Mouse (Mus musculus) neural tube, embryonic 15.5 days (tissue): ENCODE results near the gene Rpap1. TPM values are rescaled to one million over a fixed set of nuclear protein-coding genes. Genes with fewer than 3 reads are reported as not detected.

Experiments
- ATAC-seq: fragments of 200-750 bp; cut with Nextera tagmentation; 2 replicates; pipeline ENCODE4 v1.8.0; 2017; ENCODE audit warnings: mild to moderate bottlenecking, moderate TSS enrichment, moderate library complexity; ENCODE audit not compliant: low FRiP score
- H3K27ac ChIP-seq: fragments of 300-500 bp; sonication (generic); replicated peaks from 2 replicates; pipeline ENCODE4 v1.5.1; 2015; ENCODE audit warnings: mild to moderate bottlenecking, inconsistent platforms
- H3K27me3 ChIP-seq: fragments of 300-500 bp; sonication (generic); replicated peaks from 2 replicates; pipeline ENCODE4 v1.6.1; 2015; ENCODE audit warnings: inconsistent platforms
- H3K36me3 ChIP-seq: fragments of 300-500 bp; sonication (generic); 2 replicates; pipeline ENCODE4 v1.6.1; 2015; ENCODE audit warnings: inconsistent platforms
- H3K4me1 ChIP-seq: fragments of 300-500 bp; sonication (generic); 2 replicates; pipeline ENCODE4 v1.6.1; 2015; ENCODE audit warnings: inconsistent platforms
- H3K4me2 ChIP-seq: fragments of 300-500 bp; sonication (generic); 2 replicates; pipeline ENCODE4 v1.6.1; 2015; ENCODE audit warnings: inconsistent platforms, mild to moderate bottlenecking, moderate library complexity
- H3K4me3 ChIP-seq: fragments of 300-500 bp; sonication (generic); replicated peaks from 2 replicates; pipeline ENCODE4 v1.5.1; 2015; ENCODE audit warnings: mild to moderate bottlenecking, inconsistent platforms
- H3K9ac ChIP-seq: fragments of 300-500 bp; sonication (generic); replicated peaks from 2 replicates; pipeline ENCODE4 v1.6.1; 2015; ENCODE audit warnings: mild to moderate bottlenecking, inconsistent platforms
- H3K9me3 ChIP-seq: fragments of 300-500 bp; sonication (generic); replicated peaks from 2 replicates; pipeline ENCODE4 v1.6.1; 2016; ENCODE audit warnings: inconsistent platforms
- WGBS: fragments of 180-500 bp; shearing (Covaris S2); methylation state at CpG from one replicate; pipeline ENCODE4 v1.1.7; 2015; ENCODE audit warnings: mixed read lengths; 5-methylcytosine and 5-hydroxymethylcytosine counted together
- polyA plus RNA-seq: library from polyadenylated mRNA; unstranded; fragments of >200 nt; fragmentation: Nextera tagmentation; extraction: Ambion mirVana; gene quantifications from 2 replicates; pipeline ENCODE4 v1.2.1, GENCODE M21; 2015

Gene Rpap1
- polyA plus RNA-seq, 1 experiment from 2014 or later = 16.2 TPM

DNA sequence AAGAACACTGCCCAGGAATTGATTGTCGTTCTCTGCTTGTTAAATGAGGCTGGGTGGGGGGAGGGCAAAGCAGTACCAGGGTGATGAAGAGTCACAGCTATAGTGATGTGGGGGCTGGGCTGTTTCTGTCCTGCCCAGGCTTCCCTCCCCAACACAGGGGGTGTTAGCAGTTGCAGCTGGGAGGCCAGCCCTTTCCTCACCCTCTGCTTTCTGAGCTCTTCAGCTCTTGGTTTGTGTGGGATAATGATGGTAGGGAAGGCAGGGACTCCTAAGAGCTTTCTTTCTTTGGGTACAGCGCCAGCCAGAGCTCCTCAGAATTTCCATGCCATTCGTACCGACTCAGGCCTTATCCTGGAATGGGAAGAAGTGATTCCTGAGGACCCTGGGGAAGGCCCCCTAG is 21.1 kb upstream of the Rpap1 start:
- H3K9me3 ChIP-seq = no peaks in the 10 kb centered on the region
- WGBS = 30% methylated on average over 4 of the region's 4 CpGs
- no peak overlapping the region for H3K4me3 ChIP-seq
- ATAC-seq = no peak
- H3K27me3 ChIP-seq = no peaks in the 10 kb centered on the region; the same call in 1 of the 2 replicates
- H3K4me2 ChIP-seq = no peak overlapping the region
- H3K36me3 ChIP-seq = peaks cover 50% of the 10 kb centered on the region; the same call in 1 of the 2 replicates
- H3K4me1 ChIP-seq = peaks cover 23% of the 10 kb centered on the region
- H3K27ac ChIP-seq = no peak overlapping the region
- no peak overlapping the region for H3K9ac ChIP-seq

DNA sequence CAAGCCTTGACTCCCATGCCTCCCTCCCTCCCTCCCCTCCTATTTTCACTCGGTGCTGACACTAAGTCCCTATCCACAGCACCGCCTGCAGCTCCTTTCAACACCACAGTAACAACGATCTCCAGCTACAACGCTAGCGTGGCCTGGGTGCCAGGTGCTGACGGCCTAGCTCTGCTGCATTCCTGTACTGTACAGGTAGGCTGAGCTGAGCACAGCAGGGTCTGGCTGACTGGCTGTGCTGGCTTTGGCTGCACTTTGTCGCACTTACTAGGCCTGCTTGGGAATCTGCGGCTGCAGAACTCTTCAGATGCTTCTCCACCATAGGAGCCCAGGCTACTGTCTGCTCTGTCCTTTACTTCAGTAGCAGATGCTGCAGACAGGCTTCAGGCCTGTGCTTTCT is 18.2 kb upstream of the Rpap1 start:
- H3K36me3 ChIP-seq = peaks cover 24% of the 10 kb centered on the region; the same call in 1 of the 2 replicates
- H3K4me1 ChIP-seq = peaks cover 40% of the 10 kb centered on the region
- H3K4me3 ChIP-seq = no peak overlapping the region
- WGBS = 53% methylated on average over 8 of the region's 8 CpGs
- H3K27me3 ChIP-seq = peaks cover 8% of the 10 kb centered on the region
- no peak for ATAC-seq
- no peak overlapping the region for H3K4me2 ChIP-seq
- no peak overlapping the region for H3K9ac ChIP-seq
- no peaks in the 10 kb centered on the region for H3K9me3 ChIP-seq
- no peak overlapping the region for H3K27ac ChIP-seq

- Histone ChIP-seq H3K9me3 (no peaks in the 10 kb centered on the region), H3K36me3 (peaks cover 18% of the 10 kb centered on the region; the same call in 1 of the 2 replicates), H3K4me2 (no peak overlapping the region), H3K27ac (no peak overlapping the region), H3K27me3 (peaks cover 8% of the 10 kb centered on the region), H3K9ac (no peak overlapping the region), H3K4me3 (no peak overlapping the region), H3K4me1 (peaks cover 45% of the 10 kb centered on the region)
- ATAC-seq = no peak
- 17% methylated on average over 9 of the region's 9 CpGs for WGBS
These were observed 17.4 kb upstream of the Rpap1 start for GRCm38 (mm10) chr2:119804776-119805175.

- no peak for ATAC-seq
- H3K9me3 ChIP-seq = no peaks in the 10 kb centered on the region
- whole genome bisulfite sequencing = 35% methylated on average over 5 of the region's 5 CpGs
- H3K4me3 ChIP-seq = no peak overlapping the region
- no peak overlapping the region for H3K4me2 ChIP-seq
- H3K27me3 ChIP-seq = peaks cover 8% of the 10 kb centered on the region
- peaks cover 14% of the 10 kb centered on the region; the same call in 1 of the 2 replicates for H3K36me3 ChIP-seq
- H3K27ac ChIP-seq = no peak overlapping the region
- peaks cover 45% of the 10 kb centered on the region for H3K4me1 ChIP-seq
- H3K9ac ChIP-seq = no peak overlapping the region
These were observed 16.9 kb upstream of the Rpap1 start for GRCm38 (mm10) chr2:119804275-119804628.

GRCm38 (mm10) chr2:119803618-119804274 is 16.4 kb upstream of the Rpap1 start:
- no peak overlapping the region for H3K4me3 ChIP-seq
- no peak overlapping the region for H3K9ac ChIP-seq
- 15% methylated on average over 6 of the region's 6 CpGs for WGBS
- peaks cover 49% of the 10 kb centered on the region for H3K4me1 ChIP-seq
- no peak overlapping the region for H3K27ac ChIP-seq
- peaks cover 8% of the 10 kb centered on the region for H3K27me3 ChIP-seq
- no peak for ATAC-seq
- peaks cover 14% of the 10 kb centered on the region; the same call in 1 of the 2 replicates for H3K36me3 ChIP-seq
- no peak overlapping the region for H3K4me2 ChIP-seq
- no peaks in the 10 kb centered on the region for H3K9me3 ChIP-seq

GRCm38 (mm10) chr2:119802767-119803617 is 15.7 kb upstream of the Rpap1 start:
- H3K27ac ChIP-seq = no peak overlapping the region
- H3K4me3 ChIP-seq = no peak overlapping the region
- peaks cover 14% of the 10 kb centered on the region; the same call in 1 of the 2 replicates for H3K36me3 ChIP-seq
- H3K9me3 ChIP-seq = no peaks in the 10 kb centered on the region
- peaks cover 57% of the 10 kb centered on the region for H3K4me1 ChIP-seq
- no peak overlapping the region for H3K9ac ChIP-seq
- no peak overlapping the region for H3K4me2 ChIP-seq
- peaks cover 15% of the 10 kb centered on the region for H3K27me3 ChIP-seq
- no peak for ATAC-seq
- 28% methylated on average over 10 of the region's 10 CpGs for WGBS

- Histone ChIP-seq H3K4me2 (peak overlapping the region; percentile 92), H3K4me1 (peaks cover 59% of the 10 kb centered on the region), H3K4me3 (peak overlapping the region; percentile 70), H3K27ac (no peak overlapping the region), H3K27me3 (peaks cover 29% of the 10 kb centered on the region), H3K36me3 (peaks cover 4% of the 10 kb centered on the region; the same call in 1 of the 2 replicates), H3K9ac (peak overlapping the region; percentile 80; the same call in 1 of the 2 replicates), H3K9me3 (no peaks in the 10 kb centered on the region)
- 57% methylated on average over 15 of the region's 15 CpGs for WGBS
- no peak for ATAC-seq
These were observed 13.8 kb upstream of the Rpap1 start for GRCm38 (mm10) chr2:119800876-119801846.

DNA sequence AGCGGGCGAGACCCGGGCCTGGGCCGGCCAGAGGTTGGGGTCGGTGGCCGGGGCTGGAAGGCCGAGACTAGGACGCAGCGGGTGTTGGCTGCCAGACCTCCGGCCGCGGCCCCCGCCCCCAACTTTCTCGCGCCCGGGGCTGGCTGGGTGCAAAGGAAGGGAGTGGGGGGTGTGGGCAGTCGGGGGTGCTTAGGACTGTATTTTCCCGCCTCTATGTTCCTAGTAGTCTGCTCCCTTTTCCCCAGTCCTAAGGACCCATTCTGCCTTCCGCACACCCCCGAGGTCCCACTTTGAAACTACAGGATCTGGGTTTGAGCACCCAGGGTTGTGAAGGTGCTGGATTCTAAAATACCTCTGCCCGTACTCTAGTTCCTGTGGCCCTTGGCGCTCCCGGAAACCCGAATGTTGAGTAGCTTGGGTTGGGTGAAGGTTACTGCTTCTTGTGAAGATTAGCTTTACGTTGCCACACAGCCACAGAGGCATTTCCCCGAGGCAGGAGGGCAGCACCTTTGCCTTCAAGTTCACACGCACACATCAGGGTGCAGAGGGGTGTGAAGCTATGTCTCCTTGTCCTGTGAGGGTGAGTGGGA is 12.7 kb upstream of the Rpap1 start:
- ATAC-seq = peak; percentile 52
- Histone ChIP-seq H3K36me3 (no peaks in the 10 kb centered on the region), H3K4me1 (peaks cover 52% of the 10 kb centered on the region), H3K27ac (0 out of 2 replicates have a peak overlapping the region, but pooled peaks have one; percentile 18), H3K27me3 (peaks cover 31% of the 10 kb centered on the region), H3K9ac (peak overlapping the region; percentile 80), H3K4me2 (peak overlapping the region; percentile 92), H3K9me3 (no peaks in the 10 kb centered on the region), H3K4me3 (peak overlapping the region; percentile 70)
- under 1% methylated on average over 25 of the region's 27 CpGs for WGBS

GRCm38 (mm10) chr2:119799181-119799960 is 12.0 kb upstream of the Rpap1 start:
- peak; percentile 79 for ATAC-seq
- Histone ChIP-seq H3K9me3 (no peaks in the 10 kb centered on the region), H3K27me3 (peaks cover 35% of the 10 kb centered on the region), H3K4me3 (peak overlapping the region; percentile 70), H3K36me3 (no peaks in the 10 kb centered on the region), H3K4me1 (peaks cover 45% of the 10 kb centered on the region), H3K4me2 (peak overlapping the region; percentile 92), H3K27ac (0 out of 2 replicates have a peak overlapping the region, but pooled peaks have one; percentile 18), H3K9ac (peak overlapping the region; percentile 80)
- WGBS = under 1% methylated on average over 36 of the region's 89 CpGs

DNA sequence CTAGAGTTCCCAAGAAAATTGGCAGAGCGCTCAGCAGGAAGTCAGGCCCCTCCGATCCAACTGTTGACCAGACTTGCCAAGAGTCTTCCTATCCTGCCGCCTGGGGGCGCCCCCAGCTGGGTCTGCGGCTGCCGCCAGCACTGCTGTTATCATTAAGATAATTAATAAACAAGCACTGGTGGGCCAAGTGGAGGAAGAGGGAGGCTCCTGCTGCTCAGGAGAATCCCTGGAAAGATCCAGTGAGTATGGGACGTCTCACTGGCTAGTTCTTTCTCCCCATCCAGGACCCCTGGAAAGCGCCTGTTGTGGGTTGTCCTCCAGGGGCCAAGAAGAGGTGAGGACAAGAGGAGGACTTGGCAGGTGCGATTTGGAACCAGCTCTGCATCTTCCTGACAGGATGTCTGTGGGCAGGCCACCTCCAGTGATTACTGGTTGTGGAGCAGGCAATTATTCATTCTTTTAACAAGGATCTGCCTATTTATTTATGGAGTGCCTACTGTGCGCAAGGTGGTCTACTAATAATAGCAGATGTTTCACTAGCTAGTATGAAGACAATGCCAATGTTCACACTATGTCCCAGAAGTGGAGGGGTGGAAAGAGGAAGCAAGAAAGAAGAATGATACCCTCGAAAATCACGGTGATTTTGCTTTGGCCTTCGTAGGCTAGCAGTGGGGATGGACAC is 11.1 kb upstream of the Rpap1 start:
- peak overlapping the region; percentile 92 for H3K4me2 ChIP-seq
- H3K4me3 ChIP-seq = peak overlapping the region; percentile 70
- no peak overlapping the region for H3K9ac ChIP-seq

More for the DNA sequence above, 11.1 kb upstream of the Rpap1 start:
- Histone ChIP-seq H3K36me3 (no peaks in the 10 kb centered on the region), H3K27me3 (peaks cover 37% of the 10 kb centered on the region), H3K9me3 (no peaks in the 10 kb centered on the region), H3K27ac (no peak overlapping the region), H3K4me1 (peaks cover 36% of the 10 kb centered on the region)
- no peak for ATAC-seq
- WGBS = 10% methylated on average over 13 of the region's 13 CpGs
